Mouse (Mus musculus) myocyte (in vitro differentiated cells): ENCODE results near the gene Dennd2c.

ENCODE experiments used
- E2F4 ChIP-seq: IDR thresholded peaks from one replicate; pipeline ENCODE4 v1.6.1; 2011; ENCODE audit warnings: mild to moderate bottlenecking, control low read depth, moderate library complexity; ENCODE audit not compliant: insufficient read depth
- MAX ChIP-seq: IDR thresholded peaks from one replicate; pipeline ENCODE4 v1.6.1; 2011; ENCODE audit warnings: low read depth, mild to moderate bottlenecking, control low read depth
- MYOD1 ChIP-seq, 3 experiments: IDR thresholded peaks; one replicate each; pipeline ENCODE4 v1.6.1; 2011; ENCODE audit warnings: control low read depth in 2 of 3, low read depth in 2 of 3, mild to moderate bottlenecking in 2 of 3, moderate library complexity in 1 of 3; ENCODE audit not compliant: insufficient read length in 2 of 3, control insufficient read depth in 1 of 3
- POLR2A ChIP-seq: IDR thresholded peaks from one replicate; pipeline ENCODE4 v1.6.1; 2011; ENCODE audit warnings: low read depth, mild to moderate bottlenecking, control low read depth, moderate library complexity; ENCODE audit not compliant: insufficient read length
- REST ChIP-seq: IDR thresholded peaks from one replicate; pipeline ENCODE4 v1.6.1; 2011; ENCODE audit warnings: mild to moderate bottlenecking, control low read depth, moderate library complexity; ENCODE audit not compliant: insufficient read depth, insufficient read length
- USF1 ChIP-seq: IDR thresholded peaks from one replicate; pipeline ENCODE4 v1.6.1; 2011; ENCODE audit warnings: low read depth, mild to moderate bottlenecking, control low read depth, moderate library complexity

DNA sequence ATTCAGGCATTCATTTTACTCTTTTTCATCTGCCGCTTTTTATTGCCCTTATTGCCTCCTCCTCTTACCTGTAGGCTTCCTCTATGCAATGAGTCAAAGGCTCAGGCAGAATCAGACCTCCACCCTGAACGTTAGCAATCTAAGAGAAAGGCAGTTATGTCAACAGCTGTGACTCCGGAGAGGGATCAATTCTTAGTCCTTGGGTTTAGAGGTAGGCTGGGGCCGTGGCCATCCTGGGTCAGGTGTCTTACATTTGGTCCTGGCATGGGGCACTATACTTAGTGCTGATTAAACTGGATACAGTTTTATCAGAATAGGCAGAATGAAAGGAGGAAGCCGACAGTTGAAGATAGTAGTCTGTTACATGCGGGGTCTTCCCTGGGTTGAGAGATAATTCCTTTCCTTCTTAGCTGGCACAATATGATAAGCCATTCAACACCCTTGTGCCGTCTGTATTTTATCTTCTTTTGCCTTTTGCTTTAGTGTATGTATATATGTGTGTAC, 94.0 kb downstream of the Dennd2c start:
- TF ChIP-seq MAX (no peak), POLR2A (no peak), USF1 (no peak), E2F4 (no peak), MYOD1 (IDR thresholded peaks at IDR 0.05; ENCODE audit: control insufficient read depth in 1 of 3, insufficient read length in 2 of 3, low read depth in 2 of 3) (no peak), REST (no peak)
